Comparison of ENCODE assay signal across 31 mouse cellular contexts in the genomic region with DNA sequence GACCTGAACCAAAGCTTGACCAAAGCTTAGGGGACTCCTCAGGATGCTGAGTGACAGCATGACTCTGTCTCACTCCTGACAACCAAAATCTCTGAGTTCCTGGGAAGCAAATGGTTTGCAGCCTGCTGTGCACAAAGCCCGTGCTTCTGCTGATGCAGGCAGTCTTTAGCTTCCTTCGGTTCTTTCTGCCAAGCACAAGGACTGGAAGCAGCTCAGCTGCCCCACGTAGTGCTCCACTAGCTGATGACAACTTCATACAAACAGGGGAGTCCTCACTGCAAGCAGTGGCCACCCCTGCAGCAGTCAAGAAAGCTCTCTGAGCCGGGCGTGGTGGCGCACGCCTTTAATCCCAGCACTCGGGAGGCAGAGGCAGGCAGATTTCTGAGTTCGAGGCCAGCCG.
"Had no signal": no experiment of that assay in that cellular context is flagged by ENCODE, and none has a peak within 500 bp of the region (broad histone marks: within the 10 kb centered on the region; RNA-seq: fewer than 3 reads in every experiment).

No protein-coding gene starts in this region.

- H3K36me3 ChIP-seq: limb, embryonic 10.5 days; limb, embryonic 12.5 days; limb, embryonic 13.5 days; limb, embryonic 15.5 days; liver, embryonic 12.5 days; liver, embryonic 13.5 days; liver, embryonic 15.5 days; lung, embryonic 15.5 days; midbrain, embryonic 10.5 days; midbrain, embryonic 12.5 days; midbrain, embryonic 13.5 days; midbrain, embryonic 15.5 days; neural tube, embryonic 12.5 days; neural tube, embryonic 13.5 days had no signal

- H3K4me1 ChIP-seq: limb, embryonic 10.5 days; limb, embryonic 12.5 days; limb, embryonic 13.5 days; limb, embryonic 15.5 days; midbrain, embryonic 10.5 days; midbrain, embryonic 12.5 days; midbrain, embryonic 13.5 days; midbrain, embryonic 15.5 days; neural tube, embryonic 12.5 days; neural tube, embryonic 13.5 days had no signal

- H3K9ac ChIP-seq: limb, embryonic 12.5 days; limb, embryonic 13.5 days; limb, embryonic 15.5 days; liver, embryonic 12.5 days; liver, embryonic 13.5 days; liver, embryonic 14.5 days; liver, embryonic 15.5 days; liver, postnatal 0 days; lung, embryonic 14.5 days; lung, embryonic 15.5 days; midbrain, embryonic 12.5 days; midbrain, embryonic 13.5 days; midbrain, embryonic 15.5 days; neural tube, embryonic 12.5 days; neural tube, embryonic 13.5 days had no signal

- H3K27ac ChIP-seq: limb, embryonic 10.5 days; limb, embryonic 12.5 days; limb, embryonic 13.5 days; limb, embryonic 15.5 days; liver, embryonic 12.5 days; liver, embryonic 13.5 days; liver, embryonic 14.5 days; liver, embryonic 15.5 days; lung, embryonic 15.5 days; midbrain, embryonic 10.5 days; midbrain, embryonic 12.5 days; midbrain, embryonic 13.5 days; midbrain, embryonic 15.5 days; neural tube, embryonic 12.5 days; neural tube, embryonic 13.5 days had no signal

- H3K27me3 ChIP-seq: limb, embryonic 12.5 days; limb, embryonic 13.5 days; limb, embryonic 15.5 days; liver, embryonic 12.5 days; liver, embryonic 13.5 days; liver, embryonic 15.5 days; lung, embryonic 15.5 days; megakaryocyte, embryonic 14.5 days; midbrain, embryonic 12.5 days; midbrain, embryonic 13.5 days; midbrain, embryonic 15.5 days; neural tube, embryonic 12.5 days; neural tube, embryonic 13.5 days had no signal

- ATAC-seq: liver, embryonic 12.5 days; liver, postnatal 0 days; midbrain, embryonic 13.5 days; midbrain, embryonic 15.5 days; midbrain, embryonic 16.5 days had no signal

- H3K9me3 ChIP-seq: limb, embryonic 10.5 days; limb, embryonic 12.5 days; limb, embryonic 13.5 days; limb, embryonic 15.5 days; liver, embryonic 12.5 days; liver, embryonic 13.5 days; liver, embryonic 15.5 days; lung, embryonic 15.5 days; megakaryocyte, embryonic 14.5 days; midbrain, embryonic 10.5 days; midbrain, embryonic 12.5 days; midbrain, embryonic 13.5 days; midbrain, embryonic 15.5 days; neural tube, embryonic 12.5 days; neural tube, embryonic 13.5 days had no signal

- H3K4me3 ChIP-seq: limb, embryonic 10.5 days; limb, embryonic 12.5 days; limb, embryonic 13.5 days; limb, embryonic 15.5 days; liver, embryonic 12.5 days; liver, embryonic 13.5 days; liver, embryonic 15.5 days; lung, embryonic 15.5 days; megakaryocyte, embryonic 14.5 days; midbrain, embryonic 10.5 days; midbrain, embryonic 12.5 days; midbrain, embryonic 13.5 days; midbrain, embryonic 15.5 days; myocyte; neural tube, embryonic 12.5 days; neural tube, embryonic 13.5 days had no signal

- H3K4me2 ChIP-seq: limb, embryonic 12.5 days; limb, embryonic 13.5 days; limb, embryonic 15.5 days; liver, embryonic 11.5 days; liver, embryonic 12.5 days; liver, embryonic 13.5 days; liver, embryonic 15.5 days; lung, embryonic 14.5 days; lung, embryonic 15.5 days; midbrain, embryonic 11.5 days; midbrain, embryonic 12.5 days; midbrain, embryonic 13.5 days; midbrain, embryonic 15.5 days; neural tube, embryonic 12.5 days; neural tube, embryonic 13.5 days had no signal

- DNase-seq: left cerebral cortex, postnatal 4 days; liver; liver, embryonic 13.5 days; liver, postnatal 0 days; lung, adult 18-20 months; lung, adult 2 months; lung, embryonic 14.5 days; lung, postnatal 10 days; lung, postnatal 14 days; lung, postnatal 36 days; lung, postnatal 4 days; midbrain, embryonic 14.5 days had no signal
